10 mouse cellular contexts compared by ENCODE assay signal in the genomic region with DNA sequence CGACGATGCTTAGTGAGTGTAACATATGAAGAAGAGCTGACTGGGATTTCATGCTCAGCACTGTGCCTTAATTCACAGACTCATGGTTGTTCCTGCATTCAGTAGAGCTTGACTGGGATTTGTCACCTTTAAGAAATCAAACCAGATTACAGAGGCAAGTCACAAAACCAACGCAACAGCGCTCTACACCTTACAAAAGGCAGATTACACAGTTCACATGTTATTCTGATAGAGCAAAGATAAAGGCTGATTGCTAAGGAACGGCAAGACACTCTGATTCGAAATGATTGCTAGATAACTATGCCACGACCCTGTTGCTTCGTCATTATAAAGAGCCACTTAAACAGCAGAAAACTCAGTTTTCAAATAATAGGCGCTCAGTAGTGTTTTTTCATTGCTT. TPM values are rescaled to one million over a fixed set of nuclear protein-coding genes. Genes with fewer than 3 reads are reported as not detected.
DNase-seq lines count a peak whose midpoint lies in the region; ATAC-seq and TF ChIP-seq lines count a peak whose summit lies in the region.
"Had no signal": no experiment of that assay in that cellular context is flagged by ENCODE, and none has a peak within 500 bp of the region (broad histone marks: within the 10 kb centered on the region; RNA-seq: fewer than 3 reads in every experiment).

No protein-coding gene starts in this region.

- no peak for ATAC-seq in hindbrain, embryonic 15.5 days (ENCODE audit: low FRiP score, low read depth)
- no peak for ATAC-seq in hindbrain, embryonic 13.5 days (ENCODE audit: low FRiP score)
- ATAC-seq in lung, postnatal 0 days = no peak
- ATAC-seq in embryonic facial prominence, embryonic 15.5 days (ENCODE audit: insufficient number of reproducible peaks, low FRiP score, low TSS enrichment, low read depth) = no peak
- no peak for ATAC-seq in liver, postnatal 0 days
- ATAC-seq in granulocyte monocyte progenitor cell, adult 5-6 weeks (replicated peaks; ENCODE audit: poor library complexity, severe bottlenecking) = no peak

- peak overlapping the region; percentile 12; the same call in 1 of the 2 replicates for H3K4me3 ChIP-seq in hindbrain, embryonic 15.5 days
- no peak overlapping the region for H3K4me3 ChIP-seq in hindbrain, embryonic 13.5 days
- no peak overlapping the region for H3K4me3 ChIP-seq in lung, postnatal 0 days (ENCODE audit: low read depth, low read length)
- peak overlapping the region; percentile 28 for H3K4me3 ChIP-seq in embryonic facial prominence, embryonic 15.5 days (replicated peaks)
- H3K4me3 ChIP-seq in liver, postnatal 0 days (ENCODE audit: low read depth, low read length) = no peak overlapping the region

- H3K4me1 ChIP-seq in hindbrain, embryonic 15.5 days (replicated peaks) = peaks cover 6% of the 10 kb centered on the region; the same call in 1 of the 2 replicates
- H3K4me1 ChIP-seq in hindbrain, embryonic 13.5 days (replicated peaks) = 0 out of 2 replicates have a peak, but pooled peaks cover 5% of the 10 kb centered on the region
- no peaks in the 10 kb centered on the region for H3K4me1 ChIP-seq in lung, postnatal 0 days (ENCODE audit: insufficient read depth, low read depth, low read length)
- peaks cover 4% of the 10 kb centered on the region; the same call in 1 of the 2 replicates for H3K4me1 ChIP-seq in embryonic facial prominence, embryonic 15.5 days
- H3K4me1 ChIP-seq in liver, postnatal 0 days (ENCODE audit: insufficient read depth) = peaks cover 7% of the 10 kb centered on the region

- no peak for TF ChIP-seq CTCF in lung, postnatal 0 days (IDR thresholded peaks at IDR 0.05)
- TF ChIP-seq CTCF in liver, postnatal 0 days (IDR thresholded peaks at IDR 0.05; ENCODE audit: low read depth) = no peak

- DNase-seq in lung, postnatal 0 days (ENCODE audit: low spot score) = no peak
- DNase-seq in lung, postnatal 25 days (ENCODE audit: low spot score) = no peak
- no peak for DNase-seq in liver, postnatal 0 days
- no peak for DNase-seq in cerebellum, adult 11-12 months
- DNase-seq: adrenal gland, adult 2 months had no signal

- peak overlapping the region; percentile 14 for H3K4me2 ChIP-seq in hindbrain, embryonic 15.5 days
- no peak overlapping the region for H3K4me2 ChIP-seq in hindbrain, embryonic 13.5 days
- peak overlapping the region; percentile 27; the same call in 1 of the 2 replicates for H3K4me2 ChIP-seq in lung, postnatal 0 days (replicated peaks; ENCODE audit: low read depth, low read length)
- peak overlapping the region; percentile 33 for H3K4me2 ChIP-seq in embryonic facial prominence, embryonic 15.5 days (replicated peaks)
- H3K4me2 ChIP-seq in liver, postnatal 0 days (ENCODE audit: low read depth, low read length) = peak overlapping the region; percentile 30; the same call in 1 of the 2 replicates

- no peak for TF ChIP-seq EP300 in lung, postnatal 0 days (IDR thresholded peaks at IDR 0.05)
- no peak for TF ChIP-seq EP300 in liver, postnatal 0 days (IDR thresholded peaks at IDR 0.05; ENCODE audit: low read depth)

- WGBS in hindbrain, embryonic 15.5 days = 62% methylated on average over 9 of the region's 9 CpGs
- WGBS in hindbrain, embryonic 13.5 days = 60% methylated on average over 9 of the region's 9 CpGs
- WGBS in lung, postnatal 0 days = 66% methylated on average over 9 of the region's 9 CpGs
- WGBS in embryonic facial prominence, embryonic 15.5 days = 65% methylated on average over 9 of the region's 9 CpGs
- 39% methylated on average over 9 of the region's 9 CpGs for WGBS in liver, postnatal 0 days (ENCODE audit: insufficient replicate concordance)

- H3K27ac ChIP-seq in hindbrain, embryonic 15.5 days (replicated peaks) = no peak overlapping the region
- H3K27ac ChIP-seq in hindbrain, embryonic 13.5 days = no peak overlapping the region
- no peak overlapping the region for H3K27ac ChIP-seq in lung, postnatal 0 days (ENCODE audit: low read length)
- H3K27ac ChIP-seq in embryonic facial prominence, embryonic 15.5 days (replicated peaks) = no peak overlapping the region
- H3K27ac ChIP-seq in liver, postnatal 0 days (ENCODE audit: low read depth) = no peak overlapping the region

- no peaks in the 10 kb centered on the region for H3K27me3 ChIP-seq in hindbrain, embryonic 15.5 days
- H3K27me3 ChIP-seq in hindbrain, embryonic 13.5 days = no peaks in the 10 kb centered on the region
- 0 out of 2 replicates have a peak, but pooled peaks cover 3% of the 10 kb centered on the region for H3K27me3 ChIP-seq in lung, postnatal 0 days (replicated peaks; ENCODE audit: insufficient read depth, low read length)
- no peaks in the 10 kb centered on the region for H3K27me3 ChIP-seq in embryonic facial prominence, embryonic 15.5 days
- H3K27me3 ChIP-seq in liver, postnatal 0 days (ENCODE audit: insufficient read depth, low read length) = 0 out of 2 replicates have a peak, but pooled peaks cover 3% of the 10 kb centered on the region

- H3K9me3 ChIP-seq in hindbrain, embryonic 15.5 days = no peaks in the 10 kb centered on the region
- no peaks in the 10 kb centered on the region for H3K9me3 ChIP-seq in hindbrain, embryonic 13.5 days
- no peaks in the 10 kb centered on the region for H3K9me3 ChIP-seq in lung, postnatal 0 days (ENCODE audit: low read length)
- H3K9me3 ChIP-seq in embryonic facial prominence, embryonic 15.5 days (replicated peaks) = no peaks in the 10 kb centered on the region
- H3K9me3 ChIP-seq in liver, postnatal 0 days (ENCODE audit: low read length) = no peaks in the 10 kb centered on the region
- H3K9me3 ChIP-seq: G1E had no signal

- no peak overlapping the region for H3K9ac ChIP-seq in hindbrain, embryonic 15.5 days
- H3K9ac ChIP-seq in hindbrain, embryonic 13.5 days = no peak overlapping the region
- no peak overlapping the region for H3K9ac ChIP-seq in lung, postnatal 0 days (replicated peaks; ENCODE audit: low read depth)
- no peak overlapping the region for H3K9ac ChIP-seq in embryonic facial prominence, embryonic 15.5 days
- no peak overlapping the region for H3K9ac ChIP-seq in liver, postnatal 0 days (replicated peaks)

- no peaks in the 10 kb centered on the region for H3K36me3 ChIP-seq in hindbrain, embryonic 15.5 days
- H3K36me3 ChIP-seq in hindbrain, embryonic 13.5 days = no peaks in the 10 kb centered on the region
- H3K36me3 ChIP-seq in lung, postnatal 0 days (ENCODE audit: insufficient read depth, low read length) = no peaks in the 10 kb centered on the region
- no peaks in the 10 kb centered on the region for H3K36me3 ChIP-seq in embryonic facial prominence, embryonic 15.5 days
- no peaks in the 10 kb centered on the region for H3K36me3 ChIP-seq in liver, postnatal 0 days (replicated peaks; ENCODE audit: insufficient read depth, low read length)
- H3K36me3 ChIP-seq: G1E had no signal

RNA-seq across cellular contexts. Expression of a gene that starts 24.1 kb away (rescaled TPM):
- 33.4 and 38.6 TPM in 2 replicates for polyA plus RNA-seq in hindbrain, embryonic 15.5 days (2015; fragmentation: Nextera tagmentation; extraction: Ambion mirVana)
- polyA plus RNA-seq in hindbrain, embryonic 13.5 days (2015; fragmentation: Nextera tagmentation; extraction: Ambion mirVana) = 21.8 and 23.2 TPM in 2 replicates
- polyA plus RNA-seq in lung, postnatal 0 days (2015; fragmentation: Nextera tagmentation; extraction: Ambion mirVana) = 35.3 and 45.9 TPM in 2 replicates
- 166 and 185 TPM in 2 replicates for polyA plus RNA-seq in embryonic facial prominence, embryonic 15.5 days (2015; fragmentation: Nextera tagmentation; extraction: Ambion mirVana)
- 13.5 and 14.0 TPM in 2 replicates for polyA plus RNA-seq in liver, postnatal 0 days (2015; fragmentation: Nextera tagmentation; extraction: Ambion mirVana)
- 53.2 and 97.3 TPM in 2 replicates for total RNA-seq in granulocyte monocyte progenitor cell, adult 5-6 weeks (2014; fragmentation: Nextera tagmentation)
- total RNA-seq in granulocyte monocyte progenitor cell, adult 5-6 weeks (2017) = 88.2 and 125 TPM in 2 replicates
- polyA plus RNA-seq: G1E had no signal

Comparison
In these comparisons a context has a peak if more than half of its experiments do, and no peak if none do; other contexts are left out.
1. H3K4me3 ChIP-seq: peak in hindbrain, embryonic 15.5 days (single experiment) and embryonic facial prominence, embryonic 15.5 days (single experiment); none in hindbrain, embryonic 13.5 days (single experiment), lung, postnatal 0 days (single experiment) and liver, postnatal 0 days (single experiment).